Mouse (Mus musculus): Measurements from ENCODE around the gene Bend3. TPM values are rescaled to one million over a fixed set of nuclear protein-coding genes. Genes with fewer than 3 reads are reported as not detected.

Gene Bend3
- total RNA-seq (2021), result 1 to 10 TPM; 5.6 to 7.4 TPM

GRCm38 (mm10) chr10:43478751-43479435 lies at the start of gene Bend3:
Gene Bend3, plus strand, starts transcription at chr10:43478831.
- intact Hi-C loops (cut with DNase I), result loop anchor here (2.0 kb wide), 1 partner anchor 58 kb away; no protein-coding TSS in a partner anchor
- DNase-seq (ENCODE audit: extremely low spot score in 1 of 2, low spot score in 2 of 2), result peak; percentile 42 to 85

GRCm38 (mm10) chr10:43430606-43431005 lies 48.0 kb upstream of the Bend3 start:
- no peak for DNase-seq (ENCODE audit: extremely low spot score in 1 of 2, low spot score in 2 of 2)
- intact Hi-C loops (cut with DNase I), result no loop called here

- DNase-seq (ENCODE audit: extremely low spot score in 1 of 2, low spot score in 2 of 2), result no peak
- intact Hi-C loops (cut with DNase I), result no loop called here
These were observed 44.3 kb upstream of the Bend3 start for GRCm38 (mm10) chr10:43434326-43434725.

- DNase-seq (ENCODE audit: extremely low spot score in 1 of 2, low spot score in 2 of 2), result no peak
- intact Hi-C loops (cut with DNase I), result no loop called here
These were observed 42.9 kb upstream of the Bend3 start for GRCm38 (mm10) chr10:43435757-43436156.

- no peak for DNase-seq (ENCODE audit: extremely low spot score in 1 of 2, low spot score in 2 of 2)
- intact Hi-C loops (cut with DNase I), result no loop called here
These were observed 39.1 kb upstream of the Bend3 start for GRCm38 (mm10) chr10:43439492-43439941.

GRCm38 (mm10) chr10:43440050-43440449 lies 38.6 kb upstream of the Bend3 start:
- no peak for DNase-seq (ENCODE audit: extremely low spot score in 1 of 2, low spot score in 2 of 2)
- intact Hi-C loops (cut with DNase I), result loop anchor here (5.0 kb wide), 1 partner anchor 38 kb away; no protein-coding TSS in a partner anchor

- intact Hi-C loops (cut with DNase I), result loop anchor here (5.0 kb wide), 1 partner anchor 39 kb away; no protein-coding TSS in a partner anchor
- no peak for DNase-seq (ENCODE audit: extremely low spot score in 1 of 2, low spot score in 2 of 2)
These were observed 37.5 kb upstream of the Bend3 start for GRCm38 (mm10) chr10:43440981-43441740.

GRCm38 (mm10) chr10:43448656-43449055 lies 30.0 kb upstream of the Bend3 start:
- intact Hi-C loops (cut with DNase I), result no loop called here
- DNase-seq (ENCODE audit: extremely low spot score in 1 of 2, low spot score in 2 of 2), result no peak

GRCm38 (mm10) chr10:43451848-43452662 lies 26.6 kb upstream of the Bend3 start:
- DNase-seq (ENCODE audit: extremely low spot score in 1 of 2, low spot score in 2 of 2), result peak; percentile 70 to 84
- intact Hi-C loops (cut with DNase I), result no loop called here

- DNase-seq (ENCODE audit: extremely low spot score in 1 of 2, low spot score in 2 of 2), result no peak
- intact Hi-C loops (cut with DNase I), result no loop called here
These were observed 26.0 kb upstream of the Bend3 start for GRCm38 (mm10) chr10:43452663-43452996.

- no peak for DNase-seq (ENCODE audit: extremely low spot score in 1 of 2, low spot score in 2 of 2)
- intact Hi-C loops (cut with DNase I), result no loop called here
These were observed 24.4 kb upstream of the Bend3 start for GRCm38 (mm10) chr10:43454219-43454618.

GRCm38 (mm10) chr10:43454671-43455070 lies 24.0 kb upstream of the Bend3 start:
- DNase-seq (ENCODE audit: extremely low spot score in 1 of 2, low spot score in 2 of 2), result no peak
- intact Hi-C loops (cut with DNase I), result no loop called here

GRCm38 (mm10) chr10:43462821-43463220 lies 15.8 kb upstream of the Bend3 start:
- no peak for DNase-seq (ENCODE audit: extremely low spot score in 1 of 2, low spot score in 2 of 2)
- intact Hi-C loops (cut with DNase I), result no loop called here

GRCm38 (mm10) chr10:43463227-43463626 lies 15.4 kb upstream of the Bend3 start:
- no peak for DNase-seq (ENCODE audit: extremely low spot score in 1 of 2, low spot score in 2 of 2)
- intact Hi-C loops (cut with DNase I), result no loop called here

GRCm38 (mm10) chr10:43466223-43466622 lies 12.4 kb upstream of the Bend3 start:
- intact Hi-C loops (cut with DNase I), result no loop called here

GRCm38 (mm10) chr10:43467659-43468058 lies 11.0 kb upstream of the Bend3 start:
- DNase-seq (ENCODE audit: extremely low spot score in 1 of 2, low spot score in 2 of 2), result no peak
- intact Hi-C loops (cut with DNase I), result no loop called here

More at GRCm38 (mm10) chr10:43466223-43466622, 12.4 kb upstream of the Bend3 start:
- no peak for DNase-seq (ENCODE audit: extremely low spot score in 1 of 2, low spot score in 2 of 2)

GRCm38 (mm10) chr10:43468293-43468692 lies 10.3 kb upstream of the Bend3 start:
- intact Hi-C loops (cut with DNase I), result no loop called here
- no peak for DNase-seq (ENCODE audit: extremely low spot score in 1 of 2, low spot score in 2 of 2)

- intact Hi-C loops (cut with DNase I), result no loop called here
- DNase-seq (ENCODE audit: extremely low spot score in 1 of 2, low spot score in 2 of 2), result peak in 1 of 2 experiments; percentile 35
These were observed 3.3 kb upstream of the Bend3 start for GRCm38 (mm10) chr10:43475376-43475775.

- intact Hi-C loops (cut with DNase I), result no loop called here
These were observed 1.2 kb upstream of the Bend3 start for GRCm38 (mm10) chr10:43477459-43477858.

More at GRCm38 (mm10) chr10:43477459-43477858, 1.2 kb upstream of the Bend3 start:
- DNase-seq (ENCODE audit: extremely low spot score in 1 of 2, low spot score in 2 of 2), result no peak

All from left cerebral cortex, postnatal 10 days (tissue).